Mouse (Mus musculus): ENCODE measurements around the gene Bbox1.

The Bbox1 gene

GRCm38 (mm10) chr2:110314509-110315155, at the start of gene Bbox1:
Bbox1 (minus strand) TSS chr2:110314560.
- no peak for DNase-seq (ENCODE audit: low spot score in 2 of 2)

DNA sequence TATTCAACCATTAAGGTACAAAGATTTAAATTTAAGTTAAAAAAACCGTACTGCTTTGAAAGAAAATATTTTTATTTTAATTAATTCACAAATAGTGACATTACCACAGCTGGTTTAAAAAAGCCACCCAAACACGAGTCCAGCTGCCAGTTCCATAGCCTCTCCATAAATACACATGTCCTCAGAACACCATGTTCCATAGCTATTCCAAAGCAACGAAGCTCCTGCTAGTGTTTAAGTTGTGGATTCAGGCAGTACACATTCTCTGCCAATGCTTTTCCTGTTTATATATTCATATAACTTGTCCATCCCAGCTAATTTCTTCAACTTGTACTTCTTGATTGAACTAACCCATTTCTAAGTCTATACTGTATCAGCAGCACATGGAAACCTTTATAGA, 49.5 kb upstream of the Bbox1 start:
- no peak for DNase-seq (ENCODE audit: low spot score in 2 of 2)

- no peak for DNase-seq (ENCODE audit: low spot score in 2 of 2)
Measured at GRCm38 (mm10) chr2:110362432-110363283, 48.3 kb upstream of the Bbox1 start, which contains the start of gene Fibin. Fibin (minus strand) TSS chr2:110363183.

DNA sequence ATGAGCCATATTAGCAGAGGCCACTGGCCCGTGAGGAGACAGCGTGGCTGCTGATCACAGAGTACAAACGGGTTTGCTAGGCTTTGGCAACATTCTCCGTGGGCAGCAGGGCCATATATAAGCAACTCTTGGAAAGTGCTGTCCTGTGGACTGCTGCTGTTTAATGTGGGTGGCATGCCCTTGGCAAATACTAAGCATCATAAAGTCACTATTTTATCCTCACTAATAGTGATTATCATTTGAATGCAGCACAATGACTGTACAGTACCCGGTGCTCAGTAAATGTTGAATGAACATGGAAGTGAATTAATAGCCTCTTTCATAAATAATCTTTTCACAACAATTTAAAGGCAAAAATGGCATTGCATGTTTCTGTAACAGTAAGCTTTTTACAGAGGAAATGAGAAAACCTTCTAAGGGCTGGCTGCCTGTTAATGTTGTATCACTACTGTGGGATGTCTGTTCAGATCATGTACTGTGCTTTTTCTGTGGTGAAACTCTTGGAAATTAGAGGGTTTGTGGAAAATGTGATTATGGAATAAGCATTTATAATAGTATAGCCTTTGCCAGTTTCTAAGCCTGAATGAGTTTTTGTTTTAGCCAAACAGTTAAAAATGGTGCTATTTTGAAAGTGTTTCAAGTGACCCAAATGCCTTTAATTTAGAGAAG, 39.1 kb upstream of the Bbox1 start:
- no peak for DNase-seq (ENCODE audit: low spot score in 2 of 2)

- DNase-seq (ENCODE audit: low spot score in 2 of 2): no peak
Measured at GRCm38 (mm10) chr2:110351843-110352251, 37.5 kb upstream of the Bbox1 start.

- DNase-seq (ENCODE audit: low spot score in 2 of 2): no peak
Measured at GRCm38 (mm10) chr2:110351406-110351805, 37.0 kb upstream of the Bbox1 start.

- DNase-seq (ENCODE audit: low spot score in 2 of 2): no peak
Measured at GRCm38 (mm10) chr2:110328953-110329352, 14.6 kb upstream of the Bbox1 start.

DNA sequence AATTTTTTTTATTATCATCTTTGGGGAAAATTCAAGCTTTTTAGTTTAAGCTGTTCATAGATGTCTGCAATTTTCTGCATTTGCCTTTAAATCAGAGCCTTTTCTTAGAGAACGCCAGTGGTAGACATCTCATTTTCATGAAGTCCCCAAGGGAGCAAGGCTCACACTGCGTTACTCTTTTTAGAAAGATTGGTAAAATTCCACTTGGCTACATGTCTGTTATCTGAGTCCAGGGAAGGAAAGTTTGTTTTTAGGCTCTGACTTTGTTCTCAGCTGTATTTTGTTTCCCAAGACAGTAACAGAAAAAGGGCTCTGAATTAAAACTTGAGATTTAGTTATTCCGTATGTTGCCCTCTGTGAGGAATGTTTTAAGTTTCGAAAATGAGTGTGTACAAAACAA, 5.6 kb upstream of the Bbox1 start:
- DNase-seq (ENCODE audit: low spot score in 2 of 2): no peak

- no peak for DNase-seq (ENCODE audit: low spot score in 2 of 2)
Measured at GRCm38 (mm10) chr2:110319266-110319665, 4.9 kb upstream of the Bbox1 start.

GRCm38 (mm10) chr2:110318719-110319118, 4.4 kb upstream of the Bbox1 start:
- DNase-seq (ENCODE audit: low spot score in 2 of 2): no peak

DNA sequence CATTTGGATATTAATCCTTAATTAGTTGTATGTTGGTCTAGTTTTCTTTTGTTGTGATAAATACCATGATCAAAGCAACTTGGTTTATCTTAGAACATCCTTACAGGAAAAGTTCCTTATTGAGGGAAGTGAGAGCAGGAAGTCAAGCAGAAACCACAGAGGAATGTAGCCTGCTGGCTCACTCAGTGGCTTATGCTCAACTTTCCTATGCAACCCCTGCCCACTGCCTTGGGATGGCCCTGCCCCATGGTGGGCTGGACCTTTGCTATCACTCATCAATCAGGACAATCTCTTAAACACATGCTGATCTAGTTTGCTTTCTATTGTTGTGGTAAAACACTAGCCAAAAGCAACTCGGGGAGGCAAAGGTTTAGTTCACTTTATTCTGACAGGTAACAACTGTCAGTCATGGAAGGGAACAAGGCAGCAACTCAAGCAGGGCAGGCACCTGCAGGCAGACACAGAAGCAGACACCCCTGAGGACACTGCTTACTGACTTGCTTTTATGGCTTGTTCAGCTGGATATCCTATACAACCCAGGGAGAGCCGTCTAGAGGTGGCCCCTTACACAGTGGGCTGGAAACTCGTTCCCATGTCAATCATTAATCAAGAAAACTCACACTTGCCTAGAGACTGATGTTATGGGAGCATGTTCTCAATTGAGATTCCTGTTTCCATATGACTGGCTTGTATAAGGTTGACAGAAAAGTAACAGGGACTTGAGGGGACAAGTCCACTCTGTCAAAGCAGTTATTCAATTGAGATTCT, 1.9 kb upstream of the Bbox1 start:
- DNase-seq (ENCODE audit: low spot score in 2 of 2): no peak

- DNase-seq (ENCODE audit: low spot score in 2 of 2): no peak
Measured at GRCm38 (mm10) chr2:110314074-110314473, 286 bp downstream of the Bbox1 start.

- no peak for DNase-seq (ENCODE audit: low spot score in 2 of 2)
Measured at GRCm38 (mm10) chr2:110313305-110313824, 995 bp downstream of the Bbox1 start.

DNA sequence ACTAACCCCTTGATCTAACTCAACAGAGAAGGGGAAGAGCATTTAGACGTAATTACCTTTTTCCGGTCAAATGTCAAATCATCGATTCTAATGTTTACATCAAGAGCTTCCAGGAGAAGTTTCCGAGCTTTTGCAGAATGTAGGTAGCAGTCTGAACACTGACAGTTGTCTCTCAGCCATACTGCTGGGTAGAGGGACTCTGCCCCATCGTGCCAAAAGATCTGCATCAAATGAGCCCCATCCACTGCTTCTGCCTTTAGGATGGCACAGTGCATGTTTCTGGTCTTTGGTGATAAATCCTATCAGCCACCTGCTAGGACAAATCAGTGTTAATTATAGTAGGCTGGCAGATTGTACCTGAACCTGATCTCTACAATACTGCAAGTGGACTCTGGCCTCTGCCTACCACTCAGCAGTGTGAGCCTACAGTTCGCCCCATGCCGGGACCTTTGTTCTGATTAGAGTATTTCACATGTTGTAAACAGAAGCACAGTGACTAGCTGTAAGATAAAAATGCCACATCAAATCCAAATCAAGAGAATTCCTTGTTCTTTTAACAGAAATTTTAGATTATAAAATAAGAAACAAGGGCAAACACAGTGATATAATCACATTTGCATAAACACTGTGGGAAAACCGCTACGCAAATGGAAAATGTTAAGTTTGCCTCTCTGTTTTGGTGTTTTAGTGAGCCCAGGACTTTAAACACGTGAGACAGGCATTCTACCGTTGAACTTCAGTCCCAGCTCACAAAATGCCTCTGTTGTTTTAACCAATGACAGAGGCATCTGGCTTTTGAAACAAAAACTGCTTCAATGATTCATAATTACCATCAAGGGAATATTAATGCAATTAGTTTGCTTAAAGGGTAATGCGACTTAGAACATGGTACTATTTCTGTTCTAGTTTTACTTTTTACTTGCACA, 8.7 kb downstream of the Bbox1 start:
- DNase-seq (ENCODE audit: low spot score in 2 of 2): no peak

DNA sequence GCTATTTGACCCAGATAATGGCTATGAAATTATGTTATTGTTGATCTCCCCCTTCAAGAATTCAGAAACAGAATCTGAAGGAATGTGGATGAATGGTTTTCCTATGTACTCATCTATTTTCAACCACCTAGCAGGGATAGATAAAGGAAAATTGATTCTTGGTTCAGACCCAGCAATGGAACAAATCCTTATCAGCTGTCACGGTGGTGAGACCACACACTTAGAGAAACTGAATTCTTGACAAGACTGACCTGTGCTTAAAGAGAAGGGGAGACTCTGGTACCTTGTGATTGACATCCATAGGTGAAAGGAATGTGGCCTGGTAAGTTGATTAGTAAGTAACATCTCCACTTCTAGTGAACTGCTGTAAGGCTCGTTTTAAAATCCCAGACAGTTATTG, 12.1 kb downstream of the Bbox1 start:
- no peak for DNase-seq (ENCODE audit: low spot score in 2 of 2)

GRCm38 (mm10) chr2:110301314-110301713, 13.0 kb downstream of the Bbox1 start:
- no peak for DNase-seq (ENCODE audit: low spot score in 2 of 2)

DNA sequence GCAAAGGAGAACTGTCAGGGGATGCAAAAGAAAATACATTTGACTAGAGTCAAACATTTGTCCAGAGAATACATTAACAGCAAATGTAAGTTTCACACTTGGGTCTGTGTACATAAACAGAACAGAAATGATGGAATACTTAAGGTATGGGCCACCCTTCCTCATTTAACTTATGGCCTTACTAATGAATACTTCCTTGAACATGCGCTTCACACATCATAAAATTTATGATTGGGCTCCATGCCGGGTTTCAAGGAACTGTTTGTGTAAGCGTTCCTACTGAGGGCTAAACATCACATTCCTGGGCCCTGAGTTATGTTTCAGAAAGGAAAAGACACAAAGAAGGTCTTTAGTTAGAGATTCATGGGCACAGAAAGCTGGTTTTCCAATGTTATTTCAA, 19.4 kb downstream of the Bbox1 start:
- DNase-seq (ENCODE audit: low spot score in 2 of 2): no peak

DNA sequence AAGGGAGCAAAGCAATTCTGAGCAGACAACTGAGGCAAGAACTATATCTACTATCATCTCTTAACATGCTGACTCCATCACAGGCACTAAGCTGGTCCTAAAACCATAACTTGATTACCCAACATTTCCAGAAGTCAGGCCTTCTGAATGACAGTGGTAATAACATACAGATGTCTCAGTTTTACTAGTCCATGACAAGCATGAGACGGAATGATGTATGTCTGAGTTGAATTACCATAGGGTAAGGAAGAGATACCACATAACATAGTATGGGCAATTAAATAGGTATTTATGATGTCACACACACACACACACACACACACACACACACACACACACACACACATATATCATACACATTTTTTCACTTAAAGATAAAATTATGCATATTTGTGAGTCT, 26.4 kb downstream of the Bbox1 start:
- DNase-seq (ENCODE audit: low spot score in 2 of 2): no peak

DNA sequence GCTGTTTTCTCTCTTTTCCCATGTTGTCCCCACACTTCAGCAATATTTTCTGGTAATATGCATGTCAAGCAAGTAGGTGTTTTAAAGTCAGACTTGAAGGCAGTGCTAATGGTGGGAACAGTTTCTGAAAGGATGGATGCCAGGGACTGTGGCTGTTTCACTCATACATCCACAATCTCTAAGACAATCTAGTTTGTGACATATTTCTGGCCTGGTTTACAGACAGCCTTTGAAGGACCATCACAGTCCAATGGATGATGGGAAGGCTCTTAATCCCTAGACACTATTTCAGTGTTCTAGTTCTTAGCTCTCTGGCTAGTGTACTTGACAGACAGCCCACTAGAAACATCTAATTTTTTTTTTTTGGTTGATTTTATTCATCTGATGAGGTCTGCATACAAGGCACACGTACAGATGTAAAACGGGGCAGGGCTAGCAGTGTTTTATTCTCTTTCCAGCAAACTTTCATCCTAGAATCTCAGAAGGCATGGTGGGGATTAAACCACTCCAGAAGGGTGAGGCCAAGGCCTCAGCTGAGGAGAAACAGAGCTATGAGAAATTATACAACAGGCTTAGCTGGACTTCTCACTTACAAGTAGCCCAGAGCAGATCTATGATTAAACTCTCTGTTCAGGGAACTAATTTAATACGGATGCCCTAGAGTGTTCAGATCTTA, 28.4 kb downstream of the Bbox1 start:
- no peak for DNase-seq (ENCODE audit: low spot score in 2 of 2)

DNA sequence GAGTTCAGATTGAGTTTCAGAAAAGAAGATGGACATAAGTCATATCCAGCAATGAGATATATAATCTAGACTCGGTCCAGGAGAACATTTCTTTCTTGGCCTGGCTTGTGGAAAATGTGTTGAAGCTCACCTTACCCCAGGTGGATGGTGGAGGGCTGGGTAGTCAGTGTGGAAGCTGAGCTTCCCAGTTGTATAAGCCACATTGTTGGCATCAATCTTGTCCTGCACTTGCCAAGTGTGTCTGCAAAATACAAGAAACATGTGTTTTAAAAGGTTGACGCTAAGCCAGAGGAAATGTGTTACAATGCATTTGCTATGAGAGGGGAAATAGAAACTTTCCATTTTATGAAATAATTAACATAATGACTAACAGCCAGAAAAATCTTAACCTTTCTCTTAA, 38.9 kb downstream of the Bbox1 start:
- no peak for DNase-seq (ENCODE audit: low spot score in 2 of 2)

Measured in spleen, postnatal 14 days (tissue).